ENCODE assay signal across 17 mouse cellular contexts in genomic region chr17:24127592-24127991, GRCm38 (mm10).
"Had no signal": no experiment of that assay in that cellular context is flagged by ENCODE, and none has a peak within 500 bp of the region (broad histone marks: within the 10 kb centered on the region; RNA-seq: fewer than 3 reads in every experiment).

No protein-coding gene starts in this region.

- ATAC-seq: midbrain, embryonic 13.5 days; midbrain, embryonic 15.5 days had no signal

- H3K4me2 ChIP-seq: lung, embryonic 14.5 days; midbrain, embryonic 11.5 days; midbrain, embryonic 13.5 days; midbrain, embryonic 15.5 days; neural tube, embryonic 12.5 days; stomach, embryonic 15.5 days had no signal

- H3K9me3 ChIP-seq: midbrain, embryonic 13.5 days; midbrain, embryonic 15.5 days; neural tube, embryonic 12.5 days; stomach, embryonic 15.5 days had no signal

- H3K27me3 ChIP-seq: midbrain, embryonic 13.5 days; midbrain, embryonic 15.5 days; neural tube, embryonic 12.5 days; stomach, embryonic 15.5 days had no signal

- H3K4me1 ChIP-seq: midbrain, embryonic 13.5 days; midbrain, embryonic 15.5 days; neural tube, embryonic 12.5 days; stomach, embryonic 15.5 days had no signal

- H3K36me3 ChIP-seq: midbrain, embryonic 13.5 days; midbrain, embryonic 15.5 days; neural tube, embryonic 12.5 days; stomach, embryonic 15.5 days had no signal

- H3K27ac ChIP-seq: midbrain, embryonic 13.5 days; midbrain, embryonic 15.5 days; neural tube, embryonic 12.5 days; stomach, embryonic 15.5 days had no signal

- DNase-seq: lung, adult 18-20 months; lung, embryonic 14.5 days; lung, postnatal 10 days; lung, postnatal 4 days; retina, postnatal 1 day; right cerebral cortex, adult 18-20 months; right cerebral cortex, postnatal 25 days; right cerebral cortex, postnatal 4 days; spleen, adult 18-20 months; thymus, adult 2 months; thymus, postnatal 25 days; thymus, postnatal 4 days had no signal

- H3K4me3 ChIP-seq: midbrain, embryonic 13.5 days; midbrain, embryonic 15.5 days; neural tube, embryonic 12.5 days; stomach, embryonic 15.5 days had no signal

- H3K9ac ChIP-seq: lung, embryonic 14.5 days; midbrain, embryonic 13.5 days; midbrain, embryonic 15.5 days; neural tube, embryonic 12.5 days; stomach, embryonic 15.5 days had no signal
